Mouse (Mus musculus): Measurements from ENCODE around the gene Dbnl. TPM values are rescaled to one million over a fixed set of nuclear protein-coding genes. Genes with fewer than 3 reads are reported as not detected.

Dbnl gene
- total and polyA plus RNA-seq, 3 experiments: 70.3 to 124 (median 77.3) TPM

GRCm38 (mm10) chr11:5789071-5789753 lies 924 bp downstream of the Dbnl start:
- in situ Hi-C loops (cut with MboI; ENCODE audit: low pct_ligation_motif_present, low pct_unique_long_range_greater_than_20kb, low sequenced_read_pairs) (loop anchor here (10.0 kb wide), 1 partner anchor 304 kb away; no protein-coding TSS in a partner anchor), dilution Hi-C loops (cut with MboI; ENCODE audit: extremely low pct_ligation_motif_present, extremely low pct_unique_long_range_greater_than_20kb, low sequenced_read_pairs) (no loop called here)
- Histone ChIP-seq H3K27ac (ENCODE audit: insufficient read depth, low read depth) (peak overlapping the region; percentile 75), H3K27me3 (replicated peaks) (no peaks in the 10 kb centered on the region), H3K4me3 (replicated peaks in 1 of 3; ENCODE audit: low read depth in 2 of 3, low read length in 2 of 3, poor library complexity in 1 of 3) (peak overlapping the region; percentile 72 to 99 (median 75)), H3K36me3 (replicated peaks in 1 of 2; ENCODE audit: control insufficient read depth in 1 of 2, insufficient read depth in 1 of 2, low read length in 1 of 2) (peaks cover 24 to 40% of the 10 kb centered on the region in 2 experiments), H3K4me1 (ENCODE audit: control insufficient read depth in 1 of 2, insufficient read depth in 2 of 2) (peaks cover 12 to 41% of the 10 kb centered on the region in 2 experiments), H3K79me2 (replicated peaks; ENCODE audit: control insufficient read depth, extremely low read depth, insufficient read depth, poor library complexity, severe bottlenecking) (peaks cover 22% of the 10 kb centered on the region), H3K4me2 (ENCODE audit: insufficient read depth, low read depth, poor library complexity, severe bottlenecking) (peak overlapping the region; percentile 87), H3K9ac (ENCODE audit: insufficient read depth, low read depth) (peak overlapping the region; percentile 88), H3K9me3 (replicated peaks; ENCODE audit: low read length) (no peaks in the 10 kb centered on the region)
- TF ChIP-seq CHD2 (IDR thresholded peaks at IDR 0.05; ENCODE audit: low read length) (peak; percentile 22; the same call in 1 of the 2 replicates), RAD21 (IDR thresholded peaks at IDR 0.05; ENCODE audit: low read depth, low read length) (no peak; the same call in 1 of the 2 replicates), MYC (IDR thresholded peaks at IDR 0.05; ENCODE audit: low read depth, low read length) (0 out of 2 replicates have a peak, but pooled peaks have one; percentile 46), JUND (conservative IDR thresholded peaks at IDR 0.05; ENCODE audit: low read depth, low read length) (0 out of 2 replicates have a peak, but pooled peaks have one; percentile 27), NELFE (IDR thresholded peaks at IDR 0.05; ENCODE audit: low read depth, low read length) (0 out of 2 replicates have a peak, but pooled peaks have one; percentile 13), EP300 (IDR thresholded peaks at IDR 0.05; ENCODE audit: low read length) (peak; percentile 36; the same call in 1 of the 2 replicates), MXI1 (IDR thresholded peaks at IDR 0.05; ENCODE audit: low read depth, low read length) (peak; percentile 66; the same call in 1 of the 2 replicates), SIN3A (IDR thresholded peaks at IDR 0.05; ENCODE audit: low read length) (peak; percentile 93; the same call in 1 of the 2 replicates), NRF1 (IDR thresholded peaks at IDR 0.05; ENCODE audit: low read depth, low read length) (no peak), ELF1 (IDR thresholded peaks at IDR 0.05; ENCODE audit: low read depth, low read length) (no peak; the same call in none of the 2 replicates), TBP (conservative IDR thresholded peaks at IDR 0.05; ENCODE audit: low read depth, low read length) (0 out of 2 replicates have a peak, but pooled peaks have one; percentile 38), IRF4 (IDR thresholded peaks at IDR 0.05; ENCODE audit: low read depth, low read length) (peak; percentile 43; the same call in 1 of the 2 replicates), ZMIZ1 (IDR thresholded peaks at IDR 0.05; ENCODE audit: low read depth, low read length) (no peak; the same call in 1 of the 2 replicates), TCF12 (IDR thresholded peaks at IDR 0.05; ENCODE audit: low read depth, low read length) (0 out of 2 replicates have a peak, but pooled peaks have one; percentile 21), CHD1 (IDR thresholded peaks at IDR 0.05; ENCODE audit: low read depth, low read length) (peak; percentile 62; the same call in 1 of the 2 replicates), MAX (IDR thresholded peaks at IDR 0.05; ENCODE audit: low read length) (peak; percentile 50), CTCF (conservative IDR thresholded peaks at IDR 0.05 in 1 of 2, IDR thresholded peaks at IDR 0.05 in 1 of 2; ENCODE audit: low read depth in 2 of 2, low read length in 2 of 2) (peak; percentile 43 to 76), SMC3 (IDR thresholded peaks at IDR 0.05; ENCODE audit: low read depth, low read length) (peak; percentile 21; the same call in 1 of the 2 replicates), MAZ (IDR thresholded peaks at IDR 0.05; ENCODE audit: low read depth, low read length) (no peak)
- peak; percentile 77 for DNase-seq (ENCODE audit: extremely low read depth)

Measured in CH12.LX (cell line).